Mouse (Mus musculus) liver, embryonic 14 days (tissue): ENCODE data around the gene Pole4. TPM values are rescaled to one million over a fixed set of nuclear protein-coding genes. Genes with fewer than 3 reads are reported as not detected.

Source experiments
- polyA plus RNA-seq: library from polyadenylated mRNA; depleted of rRNA; stranded (reverse); fragments of >200 nt; gene quantifications from 2 replicates; pipeline ENCODE4 v1.2.3, GENCODE M21; 2012; rRNA removed

Gene Pole4
- 16.6 and 21.7 TPM in 2 replicates for polyA plus RNA-seq

GRCm38 (mm10) chr6:82705221-82705620 lies at the start of gene Pole4:
TSS of gene Pole4 (minus strand) at chr6:82705365.

Other genes with a start within 250 kb of the Pole4 start
- gene Hk2, start 69.1 kb upstream of the Pole4 start, polyA plus RNA-seq: 3.3 and 4.1 TPM in 2 replicates
- gene Sema4f, start 234.4 kb upstream of the Pole4 start, polyA plus RNA-seq: 0.02 and 0.05 TPM in 2 replicates
- 7.5 and 8.6 TPM in 2 replicates for gene M1ap, start 241.5 kb upstream of the Pole4 start, polyA plus RNA-seq